Mouse (Mus musculus) naive thymus-derived CD4-positive, alpha-beta T cell, adult 2 months (primary cell): ENCODE data around the gene Gm49405.
A peak's percentile ranks its signal among the peaks of the same experiment; 100 is the strongest.
"Not testable (repeated sequence)": the region's sequence is repeated elsewhere in the genome, so short reads cannot be mapped to it uniquely, and the experiment has no call there.

Experiments
- DNase-seq: peaks from one replicate; pipeline ENCODE4 v3.0.0-alpha.2; 2011; ENCODE audit warnings: low read depth

Gm49405 gene

DNA sequence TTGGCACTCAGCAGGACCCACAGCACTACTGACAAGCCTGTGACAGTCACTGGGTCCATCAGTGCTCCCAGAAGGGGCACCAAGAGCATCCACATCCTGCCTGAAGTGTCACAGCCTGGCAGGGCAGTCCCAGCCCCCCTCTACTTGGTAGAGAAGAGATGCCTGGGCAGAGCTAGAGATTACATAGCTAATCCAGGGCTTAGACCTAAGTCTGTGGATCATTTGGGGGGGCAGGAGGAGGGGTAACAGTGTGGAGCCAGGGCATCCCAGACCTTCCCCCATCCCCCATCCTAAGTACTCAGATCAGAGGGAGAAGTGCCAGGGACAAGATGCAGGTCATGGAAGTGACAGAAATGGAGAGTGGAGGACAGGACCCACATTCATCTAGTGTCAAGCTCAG lies 14.4 kb downstream of the Gm49405 start:
- DNase-seq = no peak

- no peak for DNase-seq
These were observed 15.2 kb downstream of the Gm49405 start for GRCm38 (mm10) chr19:4015635-4016034.

GRCm38 (mm10) chr19:4017921-4018587 lies 17.6 kb downstream of the Gm49405 start:
- no peak for DNase-seq

DNA sequence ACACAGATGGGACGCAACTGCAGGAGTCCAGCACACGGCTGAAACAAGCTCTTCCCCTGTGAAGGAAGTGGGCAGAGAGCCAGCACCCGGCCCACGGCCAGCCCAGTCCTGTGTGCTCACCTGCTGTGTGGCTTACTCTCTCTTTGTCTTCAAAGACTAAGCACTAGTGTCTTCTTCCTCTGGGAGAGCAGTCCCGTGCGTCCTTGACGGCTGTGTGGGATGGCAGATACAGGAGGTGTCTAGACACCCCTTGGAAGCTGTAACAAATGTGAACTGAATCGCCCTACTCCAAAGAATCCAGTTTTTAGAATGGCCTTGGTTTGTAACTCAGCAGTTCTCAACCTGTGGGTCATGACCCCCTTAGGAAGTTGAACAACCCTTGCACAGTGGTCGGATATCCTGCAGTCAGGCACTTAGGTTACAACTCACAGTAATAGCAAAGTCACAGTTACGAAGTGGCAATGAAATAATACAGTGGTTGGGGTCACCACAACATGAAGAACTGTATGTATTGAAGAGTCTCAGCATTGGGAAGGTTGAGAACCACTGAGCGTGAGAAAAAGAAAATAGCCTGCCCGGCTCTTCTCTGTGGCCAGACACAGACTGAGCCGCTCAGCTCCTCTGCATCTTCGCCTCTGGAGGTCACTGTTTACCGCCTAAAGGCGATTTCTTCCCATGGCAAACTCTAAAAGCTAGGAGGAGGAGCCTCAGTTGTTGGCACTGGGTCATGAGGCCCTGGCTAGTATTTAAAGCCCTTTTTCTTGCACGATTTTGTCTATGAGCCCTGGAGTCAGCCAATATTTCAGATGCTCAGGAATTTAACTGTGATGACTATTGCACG lies 18.5 kb downstream of the Gm49405 start:
- peak; percentile 81 for DNase-seq

DNA sequence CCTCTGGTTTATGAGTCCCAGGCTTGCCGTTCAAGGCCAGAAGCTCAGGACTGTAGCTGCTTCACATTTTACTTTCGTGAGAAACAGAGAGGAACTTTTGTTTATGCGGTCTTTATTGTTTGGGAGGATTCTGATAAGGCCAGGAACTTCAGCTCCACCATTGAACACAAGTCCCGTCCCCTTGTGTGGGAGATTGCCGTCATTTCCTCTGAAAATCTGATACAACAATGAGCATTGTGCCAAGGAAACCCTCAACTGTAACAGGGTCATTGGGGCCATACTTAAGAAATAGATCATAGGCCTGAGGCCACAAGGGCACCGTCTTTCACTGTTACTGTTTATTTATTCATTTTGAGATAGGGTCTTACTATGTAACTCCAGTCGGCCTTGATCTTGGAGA lies 22.8 kb downstream of the Gm49405 start:
- no peak for DNase-seq

DNA sequence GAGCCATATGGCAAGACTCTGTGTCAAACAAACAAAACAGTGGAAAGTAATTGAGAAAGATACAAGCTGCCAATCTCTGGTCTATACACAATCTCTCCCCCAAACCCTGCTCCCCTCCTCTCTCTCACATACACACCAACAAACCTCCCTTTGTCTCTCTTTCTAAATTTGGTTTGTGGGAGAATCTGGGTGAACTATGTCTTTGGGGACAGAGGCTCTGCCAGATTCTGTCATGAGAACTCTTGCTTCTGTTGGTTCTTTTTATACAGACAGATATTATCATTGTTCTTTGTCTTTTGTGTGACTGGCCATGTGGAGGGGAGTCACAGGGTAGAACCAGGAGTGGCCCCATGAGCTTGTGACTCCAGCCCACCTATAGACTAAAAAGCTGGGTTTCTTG lies 27.1 kb downstream of the Gm49405 start:
- no peak for DNase-seq

DNA sequence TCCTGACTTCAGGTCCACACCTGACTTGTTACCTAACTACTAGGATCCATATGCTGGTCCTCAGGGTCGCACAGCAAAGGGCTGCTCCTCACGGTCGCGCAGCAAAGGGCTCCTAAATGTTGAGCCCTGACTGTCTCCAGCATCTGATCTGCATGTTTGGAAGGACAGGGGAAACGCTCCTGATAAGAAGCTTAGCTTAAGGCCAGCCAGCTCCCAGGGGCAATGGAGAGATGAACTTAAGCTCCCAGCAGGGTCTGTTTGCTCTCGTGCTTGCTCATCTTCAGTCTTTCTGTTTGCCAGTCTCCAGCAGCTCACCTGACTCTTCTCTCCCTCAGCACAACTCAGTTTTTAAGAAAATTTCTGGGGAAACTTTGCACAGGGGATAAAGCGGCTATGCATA lies 32.2 kb downstream of the Gm49405 start:
- no peak for DNase-seq

GRCm38 (mm10) chr19:4033298-4033697 lies 32.9 kb downstream of the Gm49405 start:
- DNase-seq = no peak

DNA sequence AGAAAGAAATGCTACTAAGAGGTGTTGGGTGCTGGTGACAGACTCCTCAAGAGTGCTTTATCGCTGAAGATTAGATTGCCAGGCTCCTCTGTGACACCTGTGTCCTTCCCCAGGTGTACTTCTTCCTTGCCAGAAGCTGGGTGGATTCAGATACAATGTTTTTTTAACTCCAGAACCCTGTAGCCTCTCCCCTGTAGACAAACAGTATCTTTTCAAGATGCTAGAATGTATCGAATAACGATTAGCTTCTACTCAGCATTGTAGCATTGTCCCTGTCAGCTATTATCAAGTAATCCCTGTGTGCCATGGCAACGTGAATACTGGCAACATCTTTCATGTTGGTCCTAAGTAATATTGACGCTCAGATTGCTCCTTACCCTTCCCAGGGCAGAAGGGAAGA lies 33.3 kb downstream of the Gm49405 start:
- no peak for DNase-seq

DNA sequence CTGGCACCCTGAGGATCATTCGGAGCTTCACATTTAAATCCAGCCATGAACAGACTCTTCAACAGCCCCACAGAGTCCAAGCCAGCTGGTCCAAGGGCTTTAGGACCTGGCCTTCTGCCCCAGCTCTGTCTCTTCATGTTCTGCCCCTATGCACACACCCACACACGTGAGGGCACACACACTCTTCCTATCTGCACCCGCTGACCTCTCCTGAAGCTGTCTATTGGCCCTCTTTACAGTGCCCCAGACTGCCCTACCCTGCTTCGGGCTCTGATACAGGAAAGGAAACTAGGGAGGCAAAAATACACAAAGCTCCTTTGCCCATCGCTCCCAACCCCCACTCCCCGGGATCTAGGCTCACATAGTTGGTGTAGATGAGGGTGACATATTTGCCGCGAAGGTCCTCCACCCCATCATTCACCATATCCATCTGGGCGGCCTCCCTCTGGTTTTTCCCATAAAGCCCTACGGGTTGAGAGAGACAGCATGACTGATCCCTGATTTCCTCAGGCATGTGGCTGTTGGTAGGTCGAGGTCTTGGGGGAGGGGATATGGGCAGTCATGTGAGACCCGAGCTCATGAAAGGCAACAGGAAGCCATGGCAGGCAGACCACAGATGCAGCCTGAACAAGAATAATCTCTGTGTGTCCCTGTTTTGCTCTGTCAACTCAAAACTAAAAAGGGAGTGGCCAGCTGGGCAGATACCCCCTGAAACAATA lies 36.1 kb downstream of the Gm49405 start:
- DNase-seq = no peak

GRCm38 (mm10) chr19:4037154-4037787 lies 36.8 kb downstream of the Gm49405 start:
- not testable (repeated sequence) for DNase-seq

DNA sequence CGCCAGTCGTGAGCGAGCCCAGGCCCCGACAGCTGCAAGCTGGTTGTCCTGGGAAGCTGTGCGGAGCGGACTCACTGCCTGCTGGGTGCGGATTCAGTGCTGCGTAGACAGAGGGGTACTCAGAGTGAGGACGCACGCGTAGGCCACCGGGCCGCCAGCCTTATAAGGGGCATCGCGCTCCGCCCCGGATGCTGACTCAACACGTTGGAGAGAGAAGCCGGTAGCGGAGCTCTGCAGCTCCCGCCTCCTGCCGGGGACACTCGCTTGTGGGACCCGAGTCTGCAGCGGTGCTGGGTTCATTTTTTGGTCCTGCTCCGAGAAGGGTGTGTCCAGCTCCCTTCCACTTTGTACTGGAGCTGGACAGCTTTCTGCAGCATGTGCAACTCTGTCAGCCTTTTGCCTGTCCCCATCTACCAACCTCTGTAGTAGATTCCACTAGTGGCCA lies 37.4 kb downstream of the Gm49405 start, which contains the start of gene Gstp1:
Gene Gstp1 (minus strand): TSS at position 198 of the 445 bp plus-strand sequence.
- DNase-seq = peak; percentile 90

- not testable (repeated sequence) for DNase-seq
These were observed 40.5 kb downstream of the Gm49405 start for GRCm38 (mm10) chr19:4040941-4041340.

- DNase-seq = not testable (repeated sequence)
These were observed 41.1 kb downstream of the Gm49405 start for GRCm38 (mm10) chr19:4041500-4041899.

GRCm38 (mm10) chr19:4042124-4042523 lies 41.7 kb downstream of the Gm49405 start:
- DNase-seq = no peak

GRCm38 (mm10) chr19:4044109-4044508 lies 43.7 kb downstream of the Gm49405 start:
- DNase-seq = not testable (repeated sequence)

DNA sequence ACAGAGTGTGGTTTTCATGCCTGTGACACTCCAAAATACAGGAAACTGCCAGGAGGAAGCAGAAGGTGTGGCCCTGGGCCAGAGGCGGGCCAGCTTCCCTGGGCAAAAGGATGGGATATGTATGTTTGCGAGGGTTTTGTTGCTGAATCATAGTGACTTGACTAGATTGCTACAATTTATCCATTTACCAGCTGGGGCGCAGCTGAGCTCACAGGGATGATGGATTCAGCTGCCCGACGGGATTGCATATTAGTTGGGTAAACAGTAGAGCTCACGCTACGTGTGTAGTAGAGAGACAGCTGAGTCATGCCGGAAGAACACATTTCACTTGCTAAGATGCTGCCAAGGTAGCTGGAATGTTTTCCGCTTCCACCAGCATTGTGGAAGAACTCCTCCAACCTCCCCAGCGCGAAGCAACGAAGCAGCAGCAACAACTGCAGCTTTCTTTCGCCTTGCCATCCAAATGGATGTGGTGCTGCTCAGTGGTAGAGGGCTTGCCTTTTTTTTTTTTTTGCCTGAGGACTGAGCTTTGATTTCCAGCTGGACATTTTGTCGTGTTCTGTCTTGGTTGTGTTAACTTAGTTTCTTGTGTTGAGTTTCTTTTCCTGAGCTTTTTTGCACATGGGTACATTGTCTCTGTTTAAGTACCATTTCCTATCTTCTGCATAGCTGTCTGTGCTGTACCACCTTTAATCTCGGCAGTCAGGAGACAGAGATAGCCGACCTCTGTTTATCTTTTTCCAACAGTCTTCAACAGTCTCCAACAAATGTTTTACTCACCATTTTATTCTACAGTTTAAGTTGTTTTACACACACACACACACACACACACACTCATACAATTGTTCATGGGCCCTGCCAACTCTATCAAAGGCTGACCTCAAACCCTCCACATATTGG lies 45.8 kb downstream of the Gm49405 start, which contains the start of gene Gstp2:
Gene Gstp2 (minus strand): TSS at position 58 of the 900 bp plus-strand sequence.
- DNase-seq = no peak

GRCm38 (mm10) chr19:4046866-4047254 lies 46.4 kb downstream of the Gm49405 start:
- no peak for DNase-seq

GRCm38 (mm10) chr19:4047859-4048258 lies 47.4 kb downstream of the Gm49405 start:
- peak; percentile 93 for DNase-seq

GRCm38 (mm10) chr19:4049069-4049468 lies 48.6 kb downstream of the Gm49405 start:
- not testable (repeated sequence) for DNase-seq

DNA sequence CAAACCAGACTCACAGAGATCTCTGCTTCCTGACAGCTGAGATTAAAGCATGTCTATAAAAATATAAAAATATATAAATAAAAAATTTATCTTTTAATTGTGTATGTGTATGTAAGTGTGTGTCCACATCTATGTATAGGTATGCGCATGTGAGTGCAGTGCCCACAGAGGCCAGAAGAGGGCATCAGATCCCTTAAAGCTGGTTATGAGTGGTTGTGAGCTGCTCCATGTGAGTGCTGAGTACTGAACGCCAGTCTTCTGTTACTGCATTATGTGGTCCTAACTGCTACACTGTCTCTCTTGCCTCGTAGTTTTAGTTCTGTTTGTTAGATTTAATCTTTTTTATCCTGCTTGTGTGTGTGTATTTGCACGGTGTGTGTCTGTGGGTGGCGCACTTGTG lies 50.6 kb downstream of the Gm49405 start:
- peak; percentile 40 for DNase-seq
